Mouse (Mus musculus): ENCODE measurements around the gene Olfr221. TPM values are rescaled to one million over a fixed set of nuclear protein-coding genes. Genes with fewer than 3 reads are reported as not detected.

Gene Olfr221
- polyA plus RNA-seq, 1 experiment from 2014 or later = not detected

DNA sequence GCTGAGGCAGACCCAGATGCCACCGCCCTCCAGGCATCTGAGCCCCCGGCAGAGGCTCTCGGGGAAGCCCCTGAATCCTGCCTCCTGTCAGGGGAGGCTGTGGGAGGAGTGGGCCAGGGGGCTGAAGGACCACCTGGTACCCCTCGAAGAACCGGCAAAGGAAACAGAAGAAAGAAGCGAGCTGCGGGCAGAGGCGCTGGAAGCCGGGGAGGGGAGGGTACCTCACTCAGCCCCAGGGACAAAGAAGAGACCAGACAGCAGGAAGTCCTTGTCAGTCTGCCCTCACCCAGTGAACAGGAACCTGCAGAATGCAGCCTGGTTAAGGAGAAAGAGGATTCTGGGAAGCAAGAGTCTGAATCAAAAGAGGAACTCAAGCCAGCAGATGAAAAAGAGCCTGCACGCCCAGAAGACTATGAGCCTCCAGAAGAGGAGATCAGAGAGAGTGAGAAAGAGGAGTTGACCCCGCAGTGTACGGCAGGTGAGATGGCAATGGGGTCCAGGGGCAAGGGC is 52.7 kb downstream of the Olfr221 start:
- no peak overlapping the region for H3K4me3 ChIP-seq (ENCODE audit: low read depth, low read length)
- ATAC-seq (ENCODE audit: insufficient number of reproducible peaks, insufficient read depth, low FRiP score, low read depth) = no peak

DNA sequence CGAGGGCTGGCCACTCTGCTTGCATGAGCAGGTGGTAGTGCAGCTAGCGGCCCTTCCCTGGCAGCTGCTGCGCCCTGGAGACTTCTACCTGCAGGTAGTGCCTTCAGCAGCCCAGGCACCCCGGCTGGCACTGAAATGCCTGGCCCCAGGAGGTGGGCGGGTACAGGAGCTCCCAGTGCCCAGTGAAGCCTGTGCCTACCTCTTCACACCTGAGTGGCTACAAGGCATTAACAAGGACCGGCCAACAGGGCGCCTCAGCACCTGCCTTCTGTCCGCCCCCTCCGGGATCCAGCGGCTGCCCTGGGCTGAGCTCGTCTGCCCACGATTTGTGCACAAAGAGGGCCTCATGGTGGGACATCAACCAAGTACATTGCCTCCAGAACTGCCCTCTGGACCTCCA is 53.5 kb downstream of the Olfr221 start:
- Histone ChIP-seq H3K27ac (ENCODE audit: low read length) (no peak overlapping the region), H3K9ac (replicated peaks; ENCODE audit: low read depth, low read length) (no peak overlapping the region), H3K9me3 (ENCODE audit: control insufficient read depth, low read depth, low read length) (no peaks in the 10 kb centered on the region), H3K4me1 (ENCODE audit: control insufficient read depth, insufficient read depth, low read length) (peaks cover 12% of the 10 kb centered on the region), H3K27me3 (ENCODE audit: control insufficient read depth, insufficient read depth, low read length) (no peaks in the 10 kb centered on the region), H3K36me3 (ENCODE audit: control insufficient read depth, insufficient read depth, low read length) (peaks cover 56% of the 10 kb centered on the region), H3K4me3 (ENCODE audit: low read depth, low read length) (no peak overlapping the region), H3K4me2 (replicated peaks; ENCODE audit: low read depth, low read length) (no peak overlapping the region)
- ATAC-seq (ENCODE audit: insufficient number of reproducible peaks, insufficient read depth, low FRiP score, low read depth) = no peak
- 81% methylated on average over 12 of the region's 12 CpGs for WGBS

More for the DNA sequence above, 52.7 kb downstream of the Olfr221 start:
- Histone ChIP-seq H3K27me3 (ENCODE audit: control insufficient read depth, insufficient read depth, low read length) (no peaks in the 10 kb centered on the region), H3K4me1 (ENCODE audit: control insufficient read depth, insufficient read depth, low read length) (peaks cover 8% of the 10 kb centered on the region; the same call in 1 of the 2 replicates), H3K27ac (ENCODE audit: low read length) (no peak overlapping the region), H3K9ac (replicated peaks; ENCODE audit: low read depth, low read length) (no peak overlapping the region), H3K36me3 (ENCODE audit: control insufficient read depth, insufficient read depth, low read length) (peaks cover 62% of the 10 kb centered on the region), H3K4me2 (replicated peaks; ENCODE audit: low read depth, low read length) (no peak overlapping the region), H3K9me3 (ENCODE audit: control insufficient read depth, low read depth, low read length) (no peaks in the 10 kb centered on the region)
- whole genome bisulfite sequencing = 76% methylated on average over 12 of the region's 12 CpGs

DNA sequence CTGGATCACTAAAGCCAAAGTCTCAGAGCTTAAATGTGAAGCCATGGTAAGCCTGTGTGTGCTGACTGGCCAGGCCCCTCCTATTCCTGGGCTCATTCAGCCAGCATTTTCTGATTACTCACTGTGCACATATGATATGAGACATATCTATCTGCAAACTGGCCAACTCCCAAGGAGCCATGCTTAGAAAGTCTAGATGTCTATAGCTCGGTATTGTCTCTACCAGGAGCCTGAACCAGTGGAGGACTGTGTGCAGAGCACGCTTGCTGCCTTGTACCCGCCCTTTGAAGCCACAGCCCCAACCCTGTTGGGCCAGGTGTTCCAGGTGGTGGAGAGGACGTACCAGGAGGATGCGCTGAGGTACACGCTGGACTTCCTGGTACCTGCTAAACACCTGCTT is 55.1 kb downstream of the Olfr221 start:
- no peak overlapping the region for H3K4me3 ChIP-seq (ENCODE audit: low read depth, low read length)
- ATAC-seq (ENCODE audit: insufficient number of reproducible peaks, insufficient read depth, low FRiP score, low read depth) = no peak
- no peak overlapping the region for H3K27ac ChIP-seq (ENCODE audit: low read length)
- 86% methylated on average over 6 of the region's 6 CpGs for WGBS
- H3K9ac ChIP-seq (replicated peaks; ENCODE audit: low read depth, low read length) = no peak overlapping the region
- H3K36me3 ChIP-seq (ENCODE audit: control insufficient read depth, insufficient read depth, low read length) = peaks cover 48% of the 10 kb centered on the region
- H3K9me3 ChIP-seq (ENCODE audit: control insufficient read depth, low read depth, low read length) = no peaks in the 10 kb centered on the region
- H3K27me3 ChIP-seq (ENCODE audit: control insufficient read depth, insufficient read depth, low read length) = no peaks in the 10 kb centered on the region
- H3K4me1 ChIP-seq (ENCODE audit: control insufficient read depth, insufficient read depth, low read length) = peaks cover 12% of the 10 kb centered on the region
- no peak overlapping the region for H3K4me2 ChIP-seq (replicated peaks; ENCODE audit: low read depth, low read length)

- H3K4me3 ChIP-seq (ENCODE audit: low read depth, low read length) = peak overlapping the region; percentile 60
- peak overlapping the region; percentile 77 for H3K9ac ChIP-seq (replicated peaks; ENCODE audit: low read depth, low read length)
- no peaks in the 10 kb centered on the region for H3K27me3 ChIP-seq (ENCODE audit: control insufficient read depth, insufficient read depth, low read length)
- no peaks in the 10 kb centered on the region for H3K9me3 ChIP-seq (ENCODE audit: control insufficient read depth, low read depth, low read length)
- peaks cover 12% of the 10 kb centered on the region for H3K4me1 ChIP-seq (ENCODE audit: control insufficient read depth, insufficient read depth, low read length)
- peaks cover 37% of the 10 kb centered on the region for H3K36me3 ChIP-seq (ENCODE audit: control insufficient read depth, insufficient read depth, low read length)
- peak overlapping the region; percentile 79 for H3K4me2 ChIP-seq (replicated peaks; ENCODE audit: low read depth, low read length)
- H3K27ac ChIP-seq (ENCODE audit: low read length) = peak overlapping the region; percentile 96
- no peak for ATAC-seq (ENCODE audit: insufficient number of reproducible peaks, insufficient read depth, low FRiP score, low read depth)
- WGBS = 5% methylated on average over 7 of the region's 7 CpGs
These were observed 56.1 kb downstream of the Olfr221 start for GRCm38 (mm10) chr14:51986153-51986505.

GRCm38 (mm10) chr14:51985301-51986152 is 56.7 kb downstream of the Olfr221 start:
- WGBS = 1% methylated on average over 27 of the region's 27 CpGs
- H3K9ac ChIP-seq (replicated peaks; ENCODE audit: low read depth, low read length) = peak overlapping the region; percentile 77
- H3K4me1 ChIP-seq (ENCODE audit: control insufficient read depth, insufficient read depth, low read length) = peaks cover 12% of the 10 kb centered on the region
- peak overlapping the region; percentile 79 for H3K4me2 ChIP-seq (replicated peaks; ENCODE audit: low read depth, low read length)
- no peaks in the 10 kb centered on the region for H3K9me3 ChIP-seq (ENCODE audit: control insufficient read depth, low read depth, low read length)
- peak overlapping the region; percentile 60 for H3K4me3 ChIP-seq (ENCODE audit: low read depth, low read length)
- H3K27ac ChIP-seq (ENCODE audit: low read length) = peak overlapping the region; percentile 96
- ATAC-seq (ENCODE audit: insufficient number of reproducible peaks, insufficient read depth, low FRiP score, low read depth) = peak; percentile 77
- H3K36me3 ChIP-seq (ENCODE audit: control insufficient read depth, insufficient read depth, low read length) = peaks cover 31% of the 10 kb centered on the region
- H3K27me3 ChIP-seq (ENCODE audit: control insufficient read depth, insufficient read depth, low read length) = no peaks in the 10 kb centered on the region

DNA sequence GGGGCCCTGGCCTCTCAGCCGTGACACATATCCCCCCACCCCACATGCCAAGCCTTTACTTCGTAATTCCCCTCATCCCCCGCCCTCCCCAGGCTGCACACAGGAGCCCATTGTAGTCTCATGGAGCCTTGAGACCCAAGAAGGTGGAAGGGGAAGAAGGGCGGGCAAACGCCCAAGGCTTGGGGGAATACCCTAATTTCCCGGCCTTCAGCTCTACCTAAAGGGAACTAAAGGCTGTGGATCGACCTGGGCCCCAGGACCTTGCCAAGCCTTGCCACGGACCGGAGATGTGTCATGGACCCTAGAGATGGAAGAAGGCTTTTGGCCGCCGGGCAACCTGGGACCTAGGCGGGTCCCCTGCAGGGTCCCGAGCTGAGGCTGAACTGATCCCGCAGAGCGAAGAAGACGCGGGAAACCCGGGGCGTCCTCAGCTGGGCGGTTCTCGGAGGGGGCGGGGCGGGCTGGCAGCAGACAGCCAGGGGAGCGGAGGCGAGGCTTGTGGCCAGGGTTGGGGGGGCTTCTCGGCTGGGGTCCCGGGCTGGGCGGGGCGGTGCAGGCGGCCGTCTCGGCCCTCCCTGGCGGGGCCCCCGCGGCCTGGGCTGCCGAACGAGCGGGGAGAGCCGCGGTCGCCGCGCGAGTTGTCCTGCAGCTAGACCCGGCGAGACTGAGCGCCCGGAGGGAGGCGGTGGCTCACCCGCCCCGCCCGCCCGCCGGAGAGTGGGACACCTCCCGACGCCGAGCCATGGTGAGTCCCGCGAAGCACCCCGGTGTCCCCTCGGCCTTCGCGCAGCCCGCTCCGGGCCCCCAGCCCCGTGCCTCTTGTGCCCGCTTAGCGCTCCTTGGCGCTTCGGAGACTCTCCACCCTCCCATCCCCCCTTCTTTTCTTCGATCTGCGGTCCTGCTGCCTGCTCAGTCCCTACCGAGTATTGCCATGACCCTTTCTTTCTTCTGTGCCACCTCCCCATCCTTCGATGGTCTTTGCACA is 57.7 kb downstream of the Olfr221 start, which contains the start of gene Arhgef40:
Gene Arhgef40 (plus strand): TSS at position 473 of the 985 bp plus-strand sequence.
- Histone ChIP-seq H3K4me3 (ENCODE audit: low read depth, low read length) (peak within 1 kb of the TSS; percentile 60), H3K9me3 (ENCODE audit: control insufficient read depth, low read depth, low read length) (no peaks in the 10 kb centered on the region), H3K4me2 (replicated peaks; ENCODE audit: low read depth, low read length) (peak within 1 kb of the TSS; percentile 79), H3K27ac (ENCODE audit: low read length) (peak within 1 kb of the TSS; percentile 96), H3K4me1 (ENCODE audit: control insufficient read depth, insufficient read depth, low read length) (peaks cover 12% of the 10 kb centered on the region), H3K36me3 (ENCODE audit: control insufficient read depth, insufficient read depth, low read length) (peaks cover 22% of the 10 kb centered on the region), H3K27me3 (ENCODE audit: control insufficient read depth, insufficient read depth, low read length) (no peaks in the 10 kb centered on the region), H3K9ac (replicated peaks; ENCODE audit: low read depth, low read length) (peak within 1 kb of the TSS; percentile 77)
- under 1% methylated on average over 64 of the region's 74 CpGs for WGBS
- ATAC-seq (ENCODE audit: insufficient number of reproducible peaks, insufficient read depth, low FRiP score, low read depth) = peak; percentile 87

Other genes with a start within 250 kb of the Olfr221 start
- not detected in 2 replicates for gene AY358078, start 242.4 kb downstream of the Olfr221 start, polyA plus RNA-seq (2014; fragmentation: Nextera tagmentation; extraction: Ambion mirVana)
- gene Ear6, start 188.8 kb downstream of the Olfr221 start, polyA plus RNA-seq (2014; fragmentation: Nextera tagmentation; extraction: Ambion mirVana) = not detected in 2 replicates
- 56.3 and 63.4 TPM in 2 replicates for gene Mettl17, start 157.6 kb downstream of the Olfr221 start, polyA plus RNA-seq (2014; fragmentation: Nextera tagmentation; extraction: Ambion mirVana)
- gene Slc39a2, start 149.6 kb downstream of the Olfr221 start, polyA plus RNA-seq (2014; fragmentation: Nextera tagmentation; extraction: Ambion mirVana) = 0.30 and 0.55 TPM in 2 replicates
- gene Ndrg2, start 128.3 kb downstream of the Olfr221 start, polyA plus RNA-seq (2014; fragmentation: Nextera tagmentation; extraction: Ambion mirVana) = 54.6 and 59.3 TPM in 2 replicates
- not detected in 2 replicates for gene Tppp2, start 124.0 kb downstream of the Olfr221 start, polyA plus RNA-seq (2014; fragmentation: Nextera tagmentation; extraction: Ambion mirVana)
- gene Rnase13, start 119.7 kb downstream of the Olfr221 start, polyA plus RNA-seq (2014; fragmentation: Nextera tagmentation; extraction: Ambion mirVana) = not detected in 2 replicates
- 116 and 118 TPM in 2 replicates for gene Arhgef40, start 57.7 kb downstream of the Olfr221 start, polyA plus RNA-seq (2014; fragmentation: Nextera tagmentation; extraction: Ambion mirVana)
- 0.62 and 2.0 TPM in 2 replicates for gene Tmem253, start 26.8 kb downstream of the Olfr221 start, polyA plus RNA-seq (2014; fragmentation: Nextera tagmentation; extraction: Ambion mirVana)
- gene Zfp219, start 21.7 kb downstream of the Olfr221 start, polyA plus RNA-seq (2014; fragmentation: Nextera tagmentation; extraction: Ambion mirVana) = 30.8 and 32.8 TPM in 2 replicates
- gene Hnrnpc, start 61.6 kb upstream of the Olfr221 start, polyA plus RNA-seq (2014; fragmentation: Nextera tagmentation; extraction: Ambion mirVana) = 586 and 599 TPM in 2 replicates
- gene Rpgrip1, start 68.2 kb upstream of the Olfr221 start, polyA plus RNA-seq (2014; fragmentation: Nextera tagmentation; extraction: Ambion mirVana) = 54.3 and 67.1 TPM in 2 replicates
- 86.0 and 87.3 TPM in 2 replicates for gene Supt16, start 155.0 kb upstream of the Olfr221 start, polyA plus RNA-seq (2014; fragmentation: Nextera tagmentation; extraction: Ambion mirVana)
- 49.7 and 56.0 TPM in 2 replicates for gene Chd8, start 215.3 kb upstream of the Olfr221 start, polyA plus RNA-seq (2014; fragmentation: Nextera tagmentation; extraction: Ambion mirVana)
- gene Tox4, start 236.7 kb upstream of the Olfr221 start, polyA plus RNA-seq (2014; fragmentation: Nextera tagmentation; extraction: Ambion mirVana) = 47.3 and 56.0 TPM in 2 replicates
- gene Rab2b, start 237.1 kb upstream of the Olfr221 start, polyA plus RNA-seq (2014; fragmentation: Nextera tagmentation; extraction: Ambion mirVana) = 26.6 and 27.3 TPM in 2 replicates